Mouse (Mus musculus) lung, adult 2 months (tissue): Measurements from ENCODE around the gene Gm16223.

Source experiments
- CTCF ChIP-seq: fragments of 200-500 bp; IDR thresholded peaks from 2 replicates; pipeline ENCODE4 v1.5.1; 2011; ENCODE audit warnings: mild to moderate bottlenecking, low read length, control low read depth; ENCODE audit not compliant: insufficient read depth
- POLR2A ChIP-seq: fragments of 200-500 bp; IDR thresholded peaks from 2 replicates; pipeline ENCODE4 v1.6.1; 2011; ENCODE audit warnings: low read depth, mild to moderate bottlenecking, control low read depth, low read length, borderline replicate concordance; ENCODE audit errors: extremely low read depth

- TF ChIP-seq CTCF (no peak), POLR2A (no peak)
Observed at GRCm38 (mm10) chr5:42224840-42225239, 157.1 kb downstream of the Gm16223 start.
